ENCODE assay signal across 9 mouse cellular contexts in the genomic region with DNA sequence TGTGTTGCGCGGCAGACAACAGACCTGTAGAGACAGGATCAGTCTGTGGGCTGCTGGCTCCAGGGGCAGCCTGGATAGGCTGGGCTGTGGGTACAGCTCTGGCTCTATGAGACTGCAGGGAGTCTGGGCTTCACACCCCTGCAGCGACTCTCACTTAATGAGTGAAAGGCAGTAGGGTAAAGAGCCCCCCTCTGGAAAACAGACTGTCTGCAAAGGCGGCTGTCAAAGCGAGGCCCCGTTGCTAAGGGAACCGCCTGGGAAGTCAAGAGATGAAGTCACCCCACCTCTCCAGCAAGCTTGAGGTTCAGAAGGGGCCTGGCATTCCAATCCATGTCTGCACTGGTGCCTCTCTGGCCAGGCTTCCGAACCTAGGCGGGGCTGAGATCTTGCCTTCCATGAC.
A peak's percentile ranks its signal among the peaks of the same experiment; 100 is the strongest.
DNase-seq lines count a peak whose midpoint lies in the region; ATAC-seq and TF ChIP-seq lines count a peak whose summit lies in the region.
"Had no signal": no experiment of that assay in that cellular context is flagged by ENCODE, and none has a peak within 500 bp of the region (broad histone marks: within the 10 kb centered on the region; RNA-seq: fewer than 3 reads in every experiment).

No protein-coding gene starts in this region.

- no peak overlapping the region for H3K4me3 ChIP-seq in lung, embryonic 15.5 days
- H3K4me3 ChIP-seq in forebrain, embryonic 13.5 days, result no peak overlapping the region
- H3K4me3 ChIP-seq in limb, embryonic 14.5 days (replicated peaks; ENCODE audit: low read length), result no peak overlapping the region
- H3K4me3 ChIP-seq in stomach, embryonic 16.5 days (replicated peaks; ENCODE audit: low read length), result no peak overlapping the region
- H3K4me3 ChIP-seq in kidney, embryonic 15.5 days (replicated peaks), result no peak overlapping the region

- no peak overlapping the region for H3K9ac ChIP-seq in lung, embryonic 15.5 days
- peak overlapping the region; percentile 2; the same call in 1 of the 2 replicates for H3K9ac ChIP-seq in forebrain, embryonic 13.5 days
- no peak overlapping the region for H3K9ac ChIP-seq in limb, embryonic 14.5 days (ENCODE audit: low read depth, low read length, severe bottlenecking)
- no peak overlapping the region for H3K9ac ChIP-seq in stomach, embryonic 16.5 days (ENCODE audit: low read length)
- H3K9ac ChIP-seq in kidney, embryonic 15.5 days, result no peak overlapping the region

- 24% methylated on average over 9 of the region's 9 CpGs for WGBS in lung, embryonic 15.5 days
- 22% methylated on average over 9 of the region's 9 CpGs for WGBS in forebrain, embryonic 13.5 days
- WGBS in limb, embryonic 14.5 days, result 13% methylated on average over 9 of the region's 9 CpGs
- 34% methylated on average over 9 of the region's 9 CpGs for WGBS in stomach, embryonic 16.5 days
- WGBS in kidney, embryonic 15.5 days, result 37% methylated on average over 9 of the region's 9 CpGs

- H3K9me3 ChIP-seq in lung, embryonic 15.5 days, result no peaks in the 10 kb centered on the region
- no peaks in the 10 kb centered on the region for H3K9me3 ChIP-seq in forebrain, embryonic 13.5 days (replicated peaks)
- H3K9me3 ChIP-seq in limb, embryonic 14.5 days (ENCODE audit: control insufficient read depth, low read length), result no peaks in the 10 kb centered on the region
- H3K9me3 ChIP-seq in stomach, embryonic 16.5 days (replicated peaks; ENCODE audit: control insufficient read depth, low read length), result no peaks in the 10 kb centered on the region
- no peaks in the 10 kb centered on the region for H3K9me3 ChIP-seq in kidney, embryonic 15.5 days (replicated peaks)

- no peak for DNase-seq in lung, postnatal 25 days (ENCODE audit: low spot score)
- peak; percentile 57 for DNase-seq in limb, embryonic 14.5 days (ENCODE audit: low spot score)
- no peak for DNase-seq in ovary, postnatal 36 days (ENCODE audit: low spot score)
- no peak for DNase-seq in c-Kit-positive CD71-positive TER-119-positive erythroid progenitor cells, embryonic 14.5 days (ENCODE audit: low spot score)
- DNase-seq: liver had no signal

- no peak overlapping the region; the same call in 1 of the 2 replicates for H3K4me2 ChIP-seq in lung, embryonic 15.5 days
- no peak overlapping the region for H3K4me2 ChIP-seq in forebrain, embryonic 13.5 days
- H3K4me2 ChIP-seq in limb, embryonic 14.5 days (replicated peaks; ENCODE audit: low read depth, low read length, severe bottlenecking), result no peak overlapping the region
- H3K4me2 ChIP-seq in stomach, embryonic 16.5 days (ENCODE audit: low read depth, low read length), result no peak overlapping the region
- H3K4me2 ChIP-seq in kidney, embryonic 15.5 days, result no peak overlapping the region

- no peaks in the 10 kb centered on the region for H3K27me3 ChIP-seq in lung, embryonic 15.5 days
- H3K27me3 ChIP-seq in forebrain, embryonic 13.5 days, result peaks cover 19% of the 10 kb centered on the region
- H3K27me3 ChIP-seq in limb, embryonic 14.5 days (ENCODE audit: control insufficient read depth, insufficient read depth, low read length), result no peaks in the 10 kb centered on the region
- no peaks in the 10 kb centered on the region for H3K27me3 ChIP-seq in stomach, embryonic 16.5 days (ENCODE audit: control insufficient read depth, insufficient read depth, low read length)
- no peaks in the 10 kb centered on the region for H3K27me3 ChIP-seq in kidney, embryonic 15.5 days

- peak; percentile 57 for ATAC-seq in lung, embryonic 15.5 days (ENCODE audit: borderline replicate concordance, extremely low read depth, low FRiP score, low TSS enrichment)
- peak; percentile 88 for ATAC-seq in forebrain, embryonic 13.5 days
- peak; percentile 78 for ATAC-seq in limb, embryonic 14.5 days (ENCODE audit: low FRiP score, low read depth)
- ATAC-seq in stomach, embryonic 16.5 days (ENCODE audit: insufficient read depth, low FRiP score), result 0 out of 2 replicates have a peak, but pooled peaks have one; percentile 23
- ATAC-seq in kidney, embryonic 15.5 days (replicated peaks; ENCODE audit: low FRiP score), result no peak

- peaks cover 30% of the 10 kb centered on the region for H3K4me1 ChIP-seq in lung, embryonic 15.5 days
- H3K4me1 ChIP-seq in forebrain, embryonic 13.5 days, result peaks cover 37% of the 10 kb centered on the region
- peaks cover 23% of the 10 kb centered on the region for H3K4me1 ChIP-seq in limb, embryonic 14.5 days (ENCODE audit: control insufficient read depth, insufficient read depth, low read length)
- peaks cover 25% of the 10 kb centered on the region for H3K4me1 ChIP-seq in stomach, embryonic 16.5 days (ENCODE audit: control insufficient read depth, insufficient read depth, low read length)
- peaks cover 35% of the 10 kb centered on the region for H3K4me1 ChIP-seq in kidney, embryonic 15.5 days

- no peaks in the 10 kb centered on the region for H3K36me3 ChIP-seq in lung, embryonic 15.5 days
- no peaks in the 10 kb centered on the region for H3K36me3 ChIP-seq in forebrain, embryonic 13.5 days (ENCODE audit: poor library complexity, severe bottlenecking)
- H3K36me3 ChIP-seq in limb, embryonic 14.5 days (ENCODE audit: control insufficient read depth, insufficient read depth, low read length), result no peaks in the 10 kb centered on the region
- no peaks in the 10 kb centered on the region for H3K36me3 ChIP-seq in stomach, embryonic 16.5 days (ENCODE audit: control insufficient read depth, insufficient read depth, low read length)
- H3K36me3 ChIP-seq in kidney, embryonic 15.5 days, result no peaks in the 10 kb centered on the region

- no peak for TF ChIP-seq POLR2A in limb, embryonic 14.5 days (IDR thresholded peaks at IDR 0.05; ENCODE audit: borderline replicate concordance, extremely low read depth, insufficient read depth, insufficient read length)

- peak overlapping the region; percentile 66 for H3K27ac ChIP-seq in lung, embryonic 15.5 days
- H3K27ac ChIP-seq in forebrain, embryonic 13.5 days, result peak overlapping the region; percentile 27
- no peak overlapping the region; the same call in 1 of the 2 replicates for H3K27ac ChIP-seq in limb, embryonic 14.5 days (replicated peaks; ENCODE audit: low read depth, low read length)
- no peak overlapping the region for H3K27ac ChIP-seq in stomach, embryonic 16.5 days (ENCODE audit: low read length)
- H3K27ac ChIP-seq in kidney, embryonic 15.5 days, result no peak overlapping the region

Comparison
In these comparisons a context has a peak if more than half of its experiments do, and no peak if none do; other contexts are left out.
1. H3K27ac ChIP-seq: peak in lung, embryonic 15.5 days (single experiment) and forebrain, embryonic 13.5 days (single experiment); none in limb, embryonic 14.5 days (single experiment), stomach, embryonic 16.5 days (single experiment) and kidney, embryonic 15.5 days (single experiment).